Mouse (Mus musculus) liver, embryonic 11.5 days (tissue): Measurements from ENCODE around the gene Olfr467. TPM values are rescaled to one million over a fixed set of nuclear protein-coding genes. Genes with fewer than 3 reads are reported as not detected.

Source experiments
- ATAC-seq: fragments of 200-750 bp; cut with Nextera tagmentation; replicated peaks from 2 replicates; pipeline ENCODE4 v1.8.0; 2017; ENCODE audit warnings: moderate number of reproducible peaks, mild to moderate bottlenecking, moderate TSS enrichment, moderate library complexity; ENCODE audit not compliant: low FRiP score
- DNase-seq: peaks from one replicate; pipeline ENCODE4 v3.0.0-alpha.2; 2017; ENCODE audit warnings: low spot score
- H3K27ac ChIP-seq: fragments of 300-500 bp; sonication (generic); 2 replicates; pipeline ENCODE4 v1.5.1; 2014; ENCODE audit warnings: mild to moderate bottlenecking, low read depth, low read length, control low read depth
- H3K27me3 ChIP-seq: fragments of 300-500 bp; sonication (generic); replicated peaks from 2 replicates; pipeline ENCODE4 v1.6.1; 2014; ENCODE audit warnings: low read length, mixed read lengths; ENCODE audit not compliant: control insufficient read depth, insufficient read depth
- H3K36me3 ChIP-seq: fragments of 300-500 bp; sonication (generic); 2 replicates; pipeline ENCODE4 v1.6.1; 2014; ENCODE audit warnings: mild to moderate bottlenecking, low read length, moderate library complexity, mixed read lengths; ENCODE audit not compliant: control insufficient read depth, insufficient read depth
- H3K4me1 ChIP-seq: fragments of 300-500 bp; sonication (generic); replicated peaks from 2 replicates; pipeline ENCODE4 v1.6.1; 2014; ENCODE audit warnings: low read length, mixed read lengths; ENCODE audit not compliant: control insufficient read depth, insufficient read depth
- H3K4me2 ChIP-seq: fragments of 300-500 bp; sonication (generic); 2 replicates; pipeline ENCODE4 v1.6.1; 2014; ENCODE audit warnings: mild to moderate bottlenecking, control low read depth, moderate library complexity
- H3K4me3 ChIP-seq: fragments of 300-500 bp; sonication (generic); 2 replicates; pipeline ENCODE4 v1.5.1; 2014; ENCODE audit warnings: low read depth, low read length, control low read depth
- H3K9ac ChIP-seq: fragments of 300-500 bp; sonication (generic); 2 replicates; pipeline ENCODE4 v1.6.1; 2014; ENCODE audit warnings: low read depth, low read length, control low read depth
- H3K9me3 ChIP-seq: fragments of 300-500 bp; sonication (generic); 2 replicates; pipeline ENCODE4 v1.6.1; 2016; ENCODE audit warnings: low read length, inconsistent platforms, mixed read lengths; ENCODE audit not compliant: control insufficient read depth
- WGBS: fragments of 180-500 bp; shearing (Covaris S2); extraction: QIAGEN DNeasy Blood & Tissue Kit; methylation state at CpG from one replicate; pipeline ENCODE4 v1.1.7; 2014; 5-methylcytosine and 5-hydroxymethylcytosine counted together
- polyA plus RNA-seq: library from polyadenylated mRNA; unstranded; fragments of >200 nt; fragmentation: Nextera tagmentation; extraction: Ambion mirVana; gene quantifications from 2 replicates; pipeline ENCODE4 v1.2.1, GENCODE M21; 2014

The Olfr467 gene
- not detected in 2 replicates for polyA plus RNA-seq

DNA sequence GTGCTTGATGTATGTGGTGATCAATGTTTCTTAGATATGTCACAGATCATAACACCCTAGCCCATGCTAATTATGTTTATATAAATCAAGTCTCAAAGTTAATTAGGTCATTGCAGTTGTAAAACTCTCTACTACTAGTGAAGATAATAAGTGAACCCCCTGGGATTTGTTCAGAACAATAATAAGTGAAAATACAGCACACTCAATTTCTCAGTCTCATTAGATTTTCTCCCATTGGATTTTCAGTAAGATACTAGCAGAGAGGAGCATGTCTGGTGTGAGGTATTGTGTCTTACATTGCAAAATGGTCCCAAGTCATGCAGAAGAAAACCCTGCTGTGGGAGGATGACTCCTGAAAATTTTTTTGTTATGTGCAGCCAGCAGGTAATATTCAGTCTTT, at the start of gene Olfr467:
TSS of gene Olfr467 (plus strand) at position 301 of the 400 bp plus-strand sequence.
- Histone ChIP-seq H3K4me3 (no peak within 1 kb of the TSS), H3K4me1 (no peaks in the 10 kb centered on the region), H3K36me3 (no peaks in the 10 kb centered on the region), H3K9ac (no peak within 1 kb of the TSS), H3K9me3 (no peaks in the 10 kb centered on the region), H3K4me2 (no peak within 1 kb of the TSS), H3K27me3 (no peaks in the 10 kb centered on the region), H3K27ac (no peak within 1 kb of the TSS)
- no peak for ATAC-seq
- DNase-seq = no peak

DNA sequence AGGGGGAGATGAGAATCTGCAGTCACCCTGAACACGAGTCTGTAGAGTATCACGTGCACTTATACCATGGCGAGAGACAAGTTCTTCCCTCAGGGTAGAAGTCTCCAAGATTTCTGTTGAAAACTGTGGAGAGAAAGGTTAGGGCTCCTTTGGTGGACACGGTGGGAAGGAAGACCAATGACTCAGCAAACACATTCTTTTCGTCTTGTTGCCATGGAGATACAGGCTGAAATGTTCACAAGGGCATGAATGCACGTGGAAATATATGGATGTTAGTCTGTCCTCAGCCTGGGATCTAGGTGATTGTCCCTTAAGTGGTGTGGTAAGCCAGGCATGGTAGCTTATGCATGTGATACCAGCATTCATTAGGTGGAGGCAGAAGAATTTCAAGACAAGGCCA, 41.3 kb upstream of the Olfr467 start:
- Histone ChIP-seq H3K36me3 (no peaks in the 10 kb centered on the region), H3K4me3 (no peak overlapping the region), H3K27ac (no peak overlapping the region), H3K4me1 (no peaks in the 10 kb centered on the region), H3K9me3 (no peaks in the 10 kb centered on the region), H3K27me3 (no peaks in the 10 kb centered on the region), H3K9ac (no peak overlapping the region), H3K4me2 (no peak overlapping the region)
- WGBS = 69% methylated on average over 6 of the region's 6 CpGs
- DNase-seq (no peak), ATAC-seq (no peak)

DNA sequence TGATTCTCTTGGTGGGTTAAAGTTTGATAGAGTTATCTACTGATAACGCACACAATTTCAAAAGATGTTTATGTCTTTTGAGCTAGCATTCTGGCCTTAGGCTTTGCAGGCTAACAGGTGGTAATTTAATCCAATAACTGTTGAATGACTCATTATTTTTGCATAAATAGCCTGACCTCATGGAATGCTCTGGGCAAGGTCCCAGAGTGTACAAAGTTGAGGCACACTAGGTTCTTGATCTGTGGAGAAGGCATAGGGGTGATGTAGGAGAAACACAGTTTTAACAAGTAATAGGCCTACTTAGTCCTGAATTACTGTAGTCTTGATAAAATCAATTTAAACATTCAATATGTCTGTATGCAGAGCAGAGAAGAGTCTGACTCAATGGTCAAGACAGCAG, 33.8 kb upstream of the Olfr467 start:
- Histone ChIP-seq H3K9me3 (no peaks in the 10 kb centered on the region), H3K36me3 (no peaks in the 10 kb centered on the region), H3K4me2 (no peak overlapping the region), H3K4me3 (no peak overlapping the region), H3K4me1 (no peaks in the 10 kb centered on the region), H3K27me3 (no peaks in the 10 kb centered on the region), H3K9ac (no peak overlapping the region), H3K27ac (no peak overlapping the region)
- 68% methylated on average over 1 of the region's 1 CpGs for WGBS
- DNase-seq (no peak), ATAC-seq (no peak)

DNA sequence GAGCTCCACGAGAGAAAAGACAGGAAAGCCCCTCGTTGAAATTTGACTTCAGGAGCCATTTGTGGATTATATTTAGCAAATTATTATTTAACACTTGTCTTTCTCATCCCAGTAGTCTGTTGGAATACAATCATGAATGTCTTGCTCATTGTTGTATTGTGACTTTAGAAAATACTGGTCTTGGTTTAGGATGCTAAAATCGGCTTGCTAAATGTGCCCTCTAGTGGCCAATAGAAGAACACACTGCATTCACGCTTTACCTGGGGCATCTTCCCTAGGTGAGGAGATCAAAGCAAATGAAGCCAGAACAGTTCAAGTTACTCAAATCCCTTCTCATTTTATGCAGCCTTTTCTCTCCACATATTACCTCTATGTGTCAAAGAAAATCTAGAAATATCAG, 32.5 kb upstream of the Olfr467 start:
- Histone ChIP-seq H3K27me3 (no peaks in the 10 kb centered on the region), H3K9ac (no peak overlapping the region), H3K9me3 (no peaks in the 10 kb centered on the region), H3K36me3 (no peaks in the 10 kb centered on the region), H3K4me3 (no peak overlapping the region), H3K4me1 (no peaks in the 10 kb centered on the region), H3K27ac (no peak overlapping the region), H3K4me2 (no peak overlapping the region)
- 41% methylated on average over 4 of the region's 4 CpGs for WGBS
- ATAC-seq (no peak), DNase-seq (no peak)

DNA sequence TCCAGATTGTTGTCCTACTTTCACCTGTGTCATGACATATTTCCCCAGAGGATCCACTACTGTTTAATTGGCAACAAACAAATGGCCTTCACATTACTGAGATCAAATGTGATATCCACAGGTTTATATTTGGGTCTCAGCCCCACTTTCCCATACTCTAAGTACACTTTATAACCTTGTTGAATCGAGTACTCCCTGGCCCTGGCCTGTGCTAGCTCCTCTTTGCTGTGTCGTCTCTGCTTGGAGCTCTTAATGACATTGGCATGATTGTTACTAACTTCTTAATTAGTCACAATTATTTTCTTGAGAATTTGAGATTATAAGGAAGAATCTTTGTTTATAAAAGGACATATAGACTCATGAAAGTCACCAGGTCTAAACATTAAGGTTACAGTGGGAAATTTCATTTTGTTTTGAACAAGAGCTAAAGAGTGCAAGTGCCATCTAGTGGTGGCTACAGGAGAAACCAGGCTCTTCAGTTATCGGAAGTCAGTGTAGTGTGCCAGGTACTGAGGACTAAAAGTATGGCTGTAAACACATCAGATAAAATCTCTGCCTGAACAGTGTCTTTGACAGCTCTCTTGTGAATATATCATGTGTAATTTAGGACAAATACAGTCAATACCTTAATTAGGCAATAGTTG, 24.0 kb upstream of the Olfr467 start:
- ATAC-seq (no peak), DNase-seq (no peak)
- Histone ChIP-seq H3K36me3 (no peaks in the 10 kb centered on the region), H3K27ac (no peak overlapping the region), H3K4me2 (no peak overlapping the region), H3K9ac (no peak overlapping the region), H3K4me1 (no peaks in the 10 kb centered on the region), H3K9me3 (no peaks in the 10 kb centered on the region), H3K4me3 (no peak overlapping the region), H3K27me3 (no peaks in the 10 kb centered on the region)
- WGBS = 53% methylated on average over 3 of the region's 3 CpGs

DNA sequence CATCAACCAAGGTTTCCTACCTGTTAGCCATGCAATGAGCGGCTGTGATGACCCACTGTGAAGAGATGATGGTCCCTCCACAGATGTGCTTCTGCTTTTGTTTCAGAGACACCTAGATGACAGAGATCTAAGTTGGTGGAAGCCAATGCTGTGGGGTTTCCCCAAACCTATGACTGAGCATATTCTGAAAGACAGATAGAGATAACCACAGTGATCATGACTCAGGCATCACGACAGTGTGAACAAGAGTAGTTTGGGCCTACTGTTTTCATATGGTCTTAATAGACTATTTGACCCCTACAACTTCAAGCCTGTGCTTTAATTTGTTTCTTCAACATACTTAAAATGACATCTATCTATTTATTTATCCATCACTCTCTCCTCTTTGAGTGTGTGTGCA, 15.6 kb upstream of the Olfr467 start:
- Histone ChIP-seq H3K4me3 (no peak overlapping the region), H3K27ac (no peak overlapping the region), H3K9me3 (no peaks in the 10 kb centered on the region), H3K36me3 (no peaks in the 10 kb centered on the region), H3K4me1 (no peaks in the 10 kb centered on the region), H3K27me3 (no peaks in the 10 kb centered on the region), H3K9ac (no peak overlapping the region), H3K4me2 (no peak overlapping the region)
- DNase-seq = no peak
- WGBS = 73% methylated on average over 2 of the region's 2 CpGs
- ATAC-seq = no peak

DNA sequence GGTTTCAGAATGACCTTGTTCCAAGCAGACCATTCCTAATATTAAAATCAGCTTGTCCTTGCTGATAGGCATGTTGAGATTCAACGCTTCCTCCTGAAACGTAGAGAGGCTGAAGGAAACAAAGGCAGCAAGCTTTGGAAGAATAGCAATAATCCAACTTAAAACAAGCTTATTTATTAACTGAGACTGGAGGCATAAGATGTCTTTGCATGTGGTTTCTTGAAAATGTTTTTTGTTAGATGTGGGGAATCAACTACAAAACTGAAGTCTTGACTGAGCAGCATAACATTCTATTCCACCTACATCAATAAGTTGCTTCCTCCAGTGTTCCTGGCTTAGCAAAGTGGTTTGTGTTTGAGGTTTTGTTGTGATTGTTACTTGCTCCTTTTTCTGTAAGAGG, 11.0 kb upstream of the Olfr467 start, which contains the start of gene Ovch2:
TSS of gene Ovch2 (minus strand) at position 101 of the 400 bp plus-strand sequence.
- no peak for DNase-seq
- no peak for ATAC-seq
- no peaks in the 10 kb centered on the region for H3K27me3 ChIP-seq
- no peak within 1 kb of the TSS for H3K4me2 ChIP-seq
- H3K4me3 ChIP-seq = no peak within 1 kb of the TSS
- H3K9me3 ChIP-seq = no peaks in the 10 kb centered on the region
- H3K4me1 ChIP-seq = no peaks in the 10 kb centered on the region
- no peaks in the 10 kb centered on the region for H3K36me3 ChIP-seq
- H3K9ac ChIP-seq = no peak within 1 kb of the TSS
- H3K27ac ChIP-seq = no peak within 1 kb of the TSS
- 83% methylated on average over 2 of the region's 2 CpGs for WGBS

DNA sequence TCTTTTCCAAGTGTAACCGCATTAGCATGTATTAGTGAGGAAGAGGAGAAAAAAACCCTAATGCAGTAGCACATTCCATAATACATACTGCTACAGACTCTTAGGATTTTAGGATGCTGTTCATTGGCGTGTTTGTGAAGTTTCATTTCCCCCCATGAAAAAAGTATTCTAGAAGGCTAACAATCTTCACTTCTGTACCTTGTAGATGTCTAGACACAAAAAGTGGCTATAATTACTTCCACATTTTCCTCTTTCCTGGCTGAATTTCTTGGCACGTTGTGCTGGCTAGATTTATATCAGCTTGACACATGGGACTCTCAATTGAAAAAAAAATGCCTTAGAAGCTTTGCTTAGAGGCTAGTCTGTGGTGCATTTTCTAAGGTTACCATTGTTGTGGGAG, 9.9 kb upstream of the Olfr467 start:
- 78% methylated on average over 3 of the region's 3 CpGs for WGBS
- no peaks in the 10 kb centered on the region for H3K27me3 ChIP-seq
- no peak for ATAC-seq

DNA sequence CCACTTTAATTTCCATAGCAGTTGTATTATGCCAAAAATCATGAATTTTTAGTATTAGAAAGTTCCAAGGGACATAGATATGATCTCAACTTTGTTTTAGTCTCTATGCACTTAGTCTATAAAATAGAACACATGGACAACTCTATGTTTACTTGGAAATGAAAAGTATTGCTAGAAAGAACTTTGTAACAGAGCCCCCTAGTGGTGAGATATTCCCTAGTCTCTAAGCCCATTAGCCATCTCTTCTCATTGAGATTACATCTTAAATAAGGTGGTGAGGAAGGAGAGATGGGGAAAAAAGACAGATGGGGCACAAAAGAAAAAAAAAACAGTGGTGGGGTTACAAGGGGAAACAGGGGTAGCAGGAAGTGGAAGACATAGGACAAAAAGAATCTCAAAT, 7.4 kb downstream of the Olfr467 start:
- ATAC-seq (no peak), DNase-seq (no peak)
- no peak overlapping the region for H3K4me3 ChIP-seq
- H3K27ac ChIP-seq = no peak overlapping the region
- H3K9ac ChIP-seq = no peak overlapping the region
- H3K27me3 ChIP-seq = no peaks in the 10 kb centered on the region
- no peaks in the 10 kb centered on the region for H3K9me3 ChIP-seq
- H3K36me3 ChIP-seq = no peaks in the 10 kb centered on the region
- H3K4me1 ChIP-seq = no peaks in the 10 kb centered on the region
- H3K4me2 ChIP-seq = no peak overlapping the region

More for the DNA sequence above, 9.9 kb upstream of the Olfr467 start:
- Histone ChIP-seq H3K36me3 (no peaks in the 10 kb centered on the region), H3K4me3 (no peak overlapping the region), H3K9ac (no peak overlapping the region), H3K4me1 (no peaks in the 10 kb centered on the region), H3K27ac (no peak overlapping the region), H3K4me2 (no peak overlapping the region), H3K9me3 (no peaks in the 10 kb centered on the region)
- DNase-seq = no peak
